Mouse (Mus musculus) gastrocnemius, adult 18-20 months (tissue): ENCODE data around the gene Oas1d. TPM values are rescaled to one million over a fixed set of nuclear protein-coding genes. Genes with fewer than 3 reads are reported as not detected.

Experiments used
- DNase-seq: peaks from one replicate; pipeline ENCODE4 v3.0.0; 2021; ENCODE audit warnings: low spot score
- total RNA-seq, 2 experiments: library from RNA; stranded (reverse); gene quantifications; 2 replicates each; pipeline ENCODE4 v1.2.3; 2021

Oas1d gene
- total RNA-seq, 2 experiments from 2014 or later = not detected

DNA sequence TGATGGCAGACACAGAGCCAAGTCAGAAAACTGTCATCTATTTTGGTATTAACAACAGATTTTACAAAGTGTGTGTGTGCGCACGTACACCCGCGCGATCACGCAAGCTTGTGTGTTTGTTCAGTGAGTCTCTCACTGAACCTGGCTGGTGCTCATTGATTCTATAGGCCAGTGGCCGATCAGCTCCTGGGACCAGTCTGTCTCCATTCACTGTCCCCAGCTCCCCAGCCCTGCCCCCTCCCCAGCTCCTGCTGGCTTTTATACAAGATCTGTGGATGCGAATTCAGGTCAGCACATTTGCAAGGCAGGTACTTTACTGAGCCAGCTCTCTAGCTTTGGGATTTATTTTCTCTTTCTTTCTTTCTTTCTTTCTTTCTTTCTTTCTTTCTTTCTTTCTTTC is 54.5 kb downstream of the Oas1d start:
- no peak for DNase-seq

DNA sequence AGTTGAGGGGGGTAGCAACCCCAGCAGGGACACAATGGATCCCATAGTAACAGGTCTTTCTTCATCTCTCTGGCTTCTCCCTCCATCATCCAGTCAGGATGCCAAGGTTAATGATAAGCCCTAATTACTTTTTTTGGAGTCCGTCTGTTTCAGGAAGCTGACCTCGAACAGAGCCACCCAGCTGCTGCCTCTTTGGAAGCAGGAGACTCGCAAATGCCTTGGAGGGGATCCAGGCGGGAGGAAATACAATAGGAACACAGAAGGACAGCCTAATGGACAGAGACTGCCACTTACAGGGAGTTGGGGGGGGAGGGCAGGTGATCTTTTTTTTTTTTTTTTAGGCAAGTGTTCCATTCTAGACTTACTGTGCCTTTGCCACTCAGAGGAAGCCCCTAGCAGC is 55.4 kb downstream of the Oas1d start:
- no peak for DNase-seq

Other genes with a start within 250 kb of the Oas1d start
- under 1 TPM; 0.41 to 0.74 TPM for gene Dtx1, start 202.6 kb upstream of the Oas1d start, total RNA-seq
- under 1 TPM; 0.19 to 0.25 TPM for gene Oas2, start 164.7 kb upstream of the Oas1d start, total RNA-seq
- gene Oas3, start 136.9 kb upstream of the Oas1d start, total RNA-seq = not detected
- gene Oas1e, start 119.0 kb upstream of the Oas1d start, total RNA-seq = not detected
- under 1 TPM in 1 of 2 experiments, not detected in 1; 0.09 TPM for gene Oas1c, start 102.0 kb upstream of the Oas1d start, total RNA-seq
- not detected for gene Oas1f, start 67.2 kb upstream of the Oas1d start, total RNA-seq
- gene Oas1h, start 53.1 kb upstream of the Oas1d start, total RNA-seq = not detected
- not detected for gene Oas1g, start 26.9 kb upstream of the Oas1d start, total RNA-seq
- under 1 TPM; 0.12 to 0.16 TPM for gene Oas1a, start 7.0 kb upstream of the Oas1d start, total RNA-seq
- not detected for gene Rph3a, start 95.6 kb downstream of the Oas1d start, total RNA-seq